Mouse (Mus musculus) layer of hippocampus, adult 18-20 months (tissue): ENCODE data around the gene Trir. TPM values are rescaled to one million over a fixed set of nuclear protein-coding genes. Genes with fewer than 3 reads are reported as not detected.

Experiments used
- microRNA-seq, 2 experiments: library from miRNA; unstranded; fragments of <30 nt; microRNA quantifications; one replicate each; pipeline ENCODE4 v1.2.0; 2021
- total RNA-seq, 2 experiments: library from RNA; stranded (reverse); gene quantifications; 2 replicates each; pipeline ENCODE4 v1.2.3; 2021

Trir gene
- total RNA-seq, 2 experiments from 2014 or later: 132 to 133 TPM

Small RNA genes lying within 50 kb of the gene (microRNA-seq; reads per million reads assigned to microRNA genes)
- 0.74 to 2.0 reads per million in 2 experiments for gene Mir7070

Other genes with a start within 250 kb of the Trir start
- gene Nfix, start 226.5 kb upstream of the Trir start, total RNA-seq: 100 to 1,000 TPM; 379 to 429 TPM
- gene Dand5, start 204.0 kb upstream of the Trir start, total RNA-seq: 10 to 100 TPM; 10.7 to 10.9 TPM
- gene Gadd45gip1, start 195.3 kb upstream of the Trir start, total RNA-seq: 10 to 100 TPM; 27.3 to 27.4 TPM
- 10 to 100 TPM; 63.8 to 77.0 TPM for gene Rad23a, start 186.2 kb upstream of the Trir start, total RNA-seq
- gene Calr, start 179.9 kb upstream of the Trir start, total RNA-seq: 100 to 1,000 TPM; 506 to 521 TPM
- gene Farsa, start 169.8 kb upstream of the Trir start, total RNA-seq: 10 to 100 TPM; 48.8 to 50.1 TPM
- gene Syce2, start 154.7 kb upstream of the Trir start, total RNA-seq: 10 to 100 TPM; 15.7 to 16.5 TPM
- gene Gcdh, start 132.9 kb upstream of the Trir start, total RNA-seq: 10 to 100 TPM; 38.3 to 38.5 TPM
- gene Klf1, start 124.9 kb upstream of the Trir start, total RNA-seq: under 1 TPM in 1 of 2 experiments, not detected in 1; 0.27 TPM
- gene Dnase2a, start 118.3 kb upstream of the Trir start, total RNA-seq: 1 to 10 TPM; 2.8 to 5.1 TPM
- 10 to 100 TPM; 71.8 to 73.3 TPM for gene Mast1, start 89.5 kb upstream of the Trir start, total RNA-seq
- 1 to 10 TPM in 1 of 2 experiments, under 1 TPM in 1; 0.87 to 1.1 TPM for gene Rtbdn, start 79.8 kb upstream of the Trir start, total RNA-seq
- gene Gm49661, start 57.4 kb upstream of the Trir start, total RNA-seq: not detected
- gene Prdx2, start 57.2 kb upstream of the Trir start, total RNA-seq: 100 to 1,000 TPM; 319 to 358 TPM
- gene Rnaseh2a, start 57.1 kb upstream of the Trir start, total RNA-seq: 10 to 100 TPM; 41.8 to 46.2 TPM
- 100 to 1,000 TPM; 102 to 103 TPM for gene Junb, start 48.1 kb upstream of the Trir start, total RNA-seq
- 1 to 10 TPM; 8.1 to 9.5 TPM for gene Hook2, start 36.2 kb upstream of the Trir start, total RNA-seq
- not detected for gene Best2, start 12.3 kb upstream of the Trir start, total RNA-seq
- 100 to 1,000 TPM; 122 to 125 TPM for gene Asna1, start 1.5 kb upstream of the Trir start, total RNA-seq
- gene Tnpo2, start 10.1 kb downstream of the Trir start, total RNA-seq: 100 to 1,000 TPM; 163 to 179 TPM
- gene Fbxw9, start 33.2 kb downstream of the Trir start, total RNA-seq: 10 to 100 TPM; 19.3 to 19.8 TPM
- not detected for gene Gm5741, start 41.2 kb downstream of the Trir start, total RNA-seq
- 10 to 100 TPM; 53.2 to 56.1 TPM for gene Dhps, start 44.9 kb downstream of the Trir start, total RNA-seq
- gene Wdr83os, start 53.9 kb downstream of the Trir start, total RNA-seq: 10 to 100 TPM; 60.9 to 65.6 TPM
- gene Wdr83, start 54.5 kb downstream of the Trir start, total RNA-seq: 10 to 100 TPM; 28.1 to 32.3 TPM
- 10 to 100 TPM; 33.8 to 34.5 TPM for gene Man2b1, start 56.4 kb downstream of the Trir start, total RNA-seq
- 1 to 10 TPM; 6.7 to 7.2 TPM for gene Zfp791, start 96.3 kb downstream of the Trir start, total RNA-seq
- gene Cks1brt, start 125.1 kb downstream of the Trir start, total RNA-seq: not detected
- not detected for gene Olfr371, start 199.2 kb downstream of the Trir start, total RNA-seq